Mouse (Mus musculus) adrenal gland, postnatal 14 days (tissue): ENCODE measurements around the gene Usp49. TPM values are rescaled to one million over a fixed set of nuclear protein-coding genes. Genes with fewer than 3 reads are reported as not detected.
"Not testable (repeated sequence)": the region's sequence is repeated elsewhere in the genome, so short reads cannot be mapped to it uniquely, and the experiment has no call there.

Experiments
- DNase-seq: peaks from one replicate; pipeline ENCODE4 v3.0.0; 2021; ENCODE audit warnings: mixed read lengths
- total RNA-seq: library from RNA; stranded (reverse); gene quantifications from 2 replicates; pipeline ENCODE4 v1.2.3, GENCODE M21; 2021

Usp49 gene
- total RNA-seq, 1 experiment from 2014 or later = 6.8 TPM

DNA sequence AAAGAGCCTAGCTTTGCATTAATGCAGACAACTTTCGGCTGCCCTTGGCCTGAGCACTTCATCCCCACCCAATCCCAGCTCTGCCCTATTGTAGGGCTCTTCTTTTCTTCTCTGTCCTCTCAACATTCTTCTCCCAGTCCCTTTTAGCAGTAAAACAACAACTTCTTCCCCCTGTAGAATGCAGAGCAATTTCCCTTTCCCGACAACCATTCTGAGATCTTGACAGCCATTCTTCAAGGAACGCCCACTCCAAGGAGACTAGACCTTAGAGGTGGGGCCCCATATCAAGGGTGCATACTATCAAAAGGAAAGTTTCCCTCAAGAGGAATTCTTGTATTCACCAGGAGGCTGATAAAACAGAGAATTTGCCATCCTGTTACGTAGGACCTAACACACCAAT is 18.5 kb downstream of the Usp49 start:
- DNase-seq = no peak

- DNase-seq = no peak
These were observed 21.5 kb downstream of the Usp49 start for GRCm38 (mm10) chr17:47651953-47652352.

DNA sequence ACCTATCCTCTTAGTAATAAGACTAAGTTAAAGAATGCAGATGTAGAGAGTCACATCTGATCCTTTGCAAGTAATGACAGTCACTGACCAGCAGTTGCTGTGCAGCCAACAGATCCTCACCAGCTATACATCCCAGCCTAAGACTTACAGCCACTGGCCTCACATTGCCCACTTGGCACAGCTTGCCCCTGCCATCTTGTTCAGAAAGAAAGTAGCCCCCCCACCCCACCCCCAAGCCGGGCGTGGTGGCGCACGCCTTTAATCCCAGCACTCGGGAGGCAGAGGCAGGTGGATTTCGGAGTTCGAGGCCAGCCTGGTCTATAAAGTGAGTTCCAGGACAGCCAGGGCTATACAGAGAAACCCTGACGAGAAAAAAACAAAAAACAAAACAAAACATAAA is 23.9 kb downstream of the Usp49 start:
- not testable (repeated sequence) for DNase-seq

DNA sequence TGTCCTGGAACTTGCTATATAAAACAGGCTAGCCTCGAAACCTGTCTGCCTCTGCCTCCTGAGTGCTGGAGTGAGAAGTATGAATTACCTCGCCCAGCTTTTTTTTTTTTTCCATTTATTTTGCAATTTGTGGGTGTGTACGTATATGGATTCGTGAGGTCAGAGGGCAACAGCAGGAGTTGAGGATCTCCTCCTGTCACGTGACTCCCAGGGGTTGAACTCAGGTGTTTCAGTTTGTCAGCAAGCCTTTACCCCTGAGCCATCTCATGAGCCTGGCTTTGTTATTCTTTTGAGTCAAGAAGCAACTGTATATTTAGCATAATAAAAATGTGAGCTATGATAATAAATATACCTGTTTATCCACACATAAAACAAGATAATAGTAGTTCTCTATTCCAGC is 25.2 kb downstream of the Usp49 start:
- DNase-seq = no peak

- DNase-seq = no peak
These were observed 27.4 kb downstream of the Usp49 start for GRCm38 (mm10) chr17:47657901-47658300.

GRCm38 (mm10) chr17:47658741-47659243 is 28.3 kb downstream of the Usp49 start:
- DNase-seq = no peak

- DNase-seq = no peak
These were observed 32.7 kb downstream of the Usp49 start for GRCm38 (mm10) chr17:47663009-47663713.

DNA sequence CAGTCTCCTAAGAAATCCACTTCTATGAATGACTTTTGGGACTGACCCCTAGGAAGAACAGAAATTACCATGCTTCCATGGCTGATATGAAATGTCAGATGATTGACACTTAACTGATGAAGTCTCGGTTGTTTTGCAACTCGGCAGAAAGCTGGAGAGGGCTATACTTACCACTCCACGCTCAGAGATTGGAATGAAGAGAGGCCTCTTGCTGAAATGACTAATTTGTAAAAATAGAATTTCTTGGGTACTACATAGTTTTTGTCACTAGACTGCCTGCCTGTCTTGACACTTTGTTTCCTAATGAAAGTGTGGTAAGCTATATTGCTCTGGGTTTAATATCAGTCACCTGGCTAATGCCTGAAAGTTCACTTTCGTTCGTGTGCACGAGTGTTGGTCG is 34.0 kb downstream of the Usp49 start:
- DNase-seq = no peak

DNA sequence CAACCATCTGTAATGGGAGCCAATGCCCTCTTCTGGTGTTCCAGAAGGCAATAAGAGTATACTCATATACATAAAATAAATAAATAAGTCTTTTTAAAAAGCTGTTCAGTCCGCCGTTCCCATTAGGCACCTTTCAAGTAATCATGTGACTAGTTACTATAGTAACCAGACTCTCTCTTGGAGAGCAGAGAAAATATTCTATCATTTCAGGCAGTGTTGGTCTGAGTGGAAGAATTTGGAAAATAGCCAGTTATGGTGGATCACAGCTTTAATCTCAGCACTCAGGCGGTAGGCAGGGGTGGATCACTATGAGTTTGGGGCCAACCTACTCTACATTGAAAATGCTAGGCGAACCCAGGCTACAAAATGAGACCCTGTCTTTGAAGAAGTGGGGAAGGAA is 38.7 kb downstream of the Usp49 start:
- DNase-seq = no peak

GRCm38 (mm10) chr17:47671988-47672310 is 41.5 kb downstream of the Usp49 start:
- no peak for DNase-seq

DNA sequence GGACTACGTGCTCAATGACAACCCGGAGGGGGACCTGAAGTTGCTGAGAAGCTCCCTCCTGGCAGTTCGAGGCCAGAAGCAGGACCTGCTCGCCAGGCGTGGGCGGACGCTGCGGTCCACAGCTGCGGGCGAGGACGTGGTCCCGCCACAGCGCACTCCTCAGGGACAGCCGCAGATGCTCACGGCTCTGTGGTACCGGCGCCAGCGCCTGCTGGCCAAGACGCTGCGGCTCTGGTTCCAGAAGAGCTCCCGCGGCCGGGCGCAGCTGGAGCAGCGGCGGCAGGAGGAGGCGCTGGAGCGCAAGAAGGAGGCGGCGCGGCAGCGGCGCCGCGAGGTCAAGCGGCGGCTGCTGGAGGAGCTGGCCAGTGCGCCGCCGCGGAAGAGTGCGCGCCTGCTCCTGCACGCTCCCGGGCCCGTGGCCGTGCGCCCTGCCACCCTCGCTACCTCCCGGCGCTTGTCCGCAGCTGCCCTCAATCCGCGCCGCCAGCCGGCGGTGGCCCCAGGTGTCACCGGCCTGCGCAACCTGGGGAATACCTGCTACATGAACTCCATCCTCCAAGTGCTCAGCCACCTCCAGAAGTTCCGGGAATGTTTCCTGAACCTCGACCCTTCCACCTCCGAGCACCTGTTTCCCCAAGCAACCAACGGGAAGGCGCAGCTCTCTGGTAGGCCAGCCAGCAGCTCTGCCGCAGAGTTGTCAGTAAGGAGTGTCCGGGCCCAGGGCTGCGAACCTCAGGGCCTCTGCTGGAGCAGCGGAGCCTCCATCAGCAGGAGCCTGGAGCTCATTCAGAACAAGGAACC is 42.0 kb downstream of the Usp49 start:
- peak; percentile 85 for DNase-seq

DNA sequence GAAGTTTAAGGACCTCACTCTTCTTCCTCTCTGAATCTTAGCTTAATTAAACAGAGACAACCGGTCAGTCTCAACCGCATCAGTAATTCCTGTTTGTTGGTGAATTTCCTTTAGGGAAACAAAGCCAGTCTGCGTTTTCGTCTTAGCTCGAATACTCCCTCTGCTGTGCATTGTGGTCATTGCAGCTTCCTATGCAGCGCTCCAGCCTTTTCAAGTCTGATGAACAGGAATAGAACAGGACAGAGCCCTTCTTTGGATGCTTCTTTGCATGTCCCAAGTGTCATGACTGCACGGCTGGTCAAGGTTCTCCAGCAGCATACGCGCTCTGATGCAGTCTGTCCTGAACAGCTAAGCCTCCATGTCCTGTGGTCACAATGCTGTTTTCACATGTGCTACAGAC is 46.1 kb downstream of the Usp49 start:
- DNase-seq = peak; percentile 77

DNA sequence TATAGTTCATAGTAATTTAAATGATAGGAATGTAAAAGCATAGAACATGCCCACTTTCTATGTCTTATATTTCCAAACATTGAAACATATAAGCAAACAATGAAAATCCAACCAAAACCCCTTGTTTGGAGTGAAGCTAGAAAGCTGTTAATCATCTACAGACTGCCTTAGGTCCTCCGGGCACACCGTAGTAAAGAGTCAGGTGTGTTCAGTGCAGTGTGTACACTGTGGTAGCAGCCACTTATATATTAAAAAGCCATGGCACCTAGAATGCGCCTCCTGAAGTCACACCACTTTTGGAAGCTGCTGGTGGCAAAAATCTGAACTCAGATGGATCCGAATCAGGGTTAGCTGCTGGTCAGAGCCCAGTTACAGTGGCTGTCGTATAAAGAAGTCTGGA is 47.7 kb downstream of the Usp49 start:
- no peak for DNase-seq

DNA sequence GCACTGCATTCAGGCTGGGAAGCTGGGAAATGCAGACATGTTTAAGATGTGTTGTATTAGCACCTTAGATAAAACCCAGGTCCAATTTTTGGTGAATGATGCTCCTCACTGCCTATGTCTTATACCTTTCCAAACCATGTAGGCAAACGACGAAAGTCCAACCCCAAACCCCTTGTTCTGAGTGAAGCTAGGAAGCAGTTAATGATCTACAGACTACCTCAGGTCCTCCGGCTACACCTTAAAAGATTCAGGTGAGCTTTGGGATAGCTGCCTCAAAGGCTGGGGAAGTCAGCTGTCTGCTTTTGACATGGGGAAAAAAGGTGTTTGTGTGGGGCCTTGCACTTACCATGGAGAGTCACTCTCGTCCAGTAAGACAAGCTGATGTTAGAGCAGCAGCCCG is 48.2 kb downstream of the Usp49 start:
- DNase-seq = no peak

- DNase-seq = no peak
These were observed 52.3 kb downstream of the Usp49 start for GRCm38 (mm10) chr17:47682836-47683235.

GRCm38 (mm10) chr17:47687409-47688343 is 57.2 kb downstream of the Usp49 start:
- DNase-seq = peak; percentile 97

GRCm38 (mm10) chr17:47688344-47688607 is 57.8 kb downstream of the Usp49 start, which contains the start of gene Tomm6:
Tomm6 (minus strand) TSS chr17:47688386.
- no peak for DNase-seq

DNA sequence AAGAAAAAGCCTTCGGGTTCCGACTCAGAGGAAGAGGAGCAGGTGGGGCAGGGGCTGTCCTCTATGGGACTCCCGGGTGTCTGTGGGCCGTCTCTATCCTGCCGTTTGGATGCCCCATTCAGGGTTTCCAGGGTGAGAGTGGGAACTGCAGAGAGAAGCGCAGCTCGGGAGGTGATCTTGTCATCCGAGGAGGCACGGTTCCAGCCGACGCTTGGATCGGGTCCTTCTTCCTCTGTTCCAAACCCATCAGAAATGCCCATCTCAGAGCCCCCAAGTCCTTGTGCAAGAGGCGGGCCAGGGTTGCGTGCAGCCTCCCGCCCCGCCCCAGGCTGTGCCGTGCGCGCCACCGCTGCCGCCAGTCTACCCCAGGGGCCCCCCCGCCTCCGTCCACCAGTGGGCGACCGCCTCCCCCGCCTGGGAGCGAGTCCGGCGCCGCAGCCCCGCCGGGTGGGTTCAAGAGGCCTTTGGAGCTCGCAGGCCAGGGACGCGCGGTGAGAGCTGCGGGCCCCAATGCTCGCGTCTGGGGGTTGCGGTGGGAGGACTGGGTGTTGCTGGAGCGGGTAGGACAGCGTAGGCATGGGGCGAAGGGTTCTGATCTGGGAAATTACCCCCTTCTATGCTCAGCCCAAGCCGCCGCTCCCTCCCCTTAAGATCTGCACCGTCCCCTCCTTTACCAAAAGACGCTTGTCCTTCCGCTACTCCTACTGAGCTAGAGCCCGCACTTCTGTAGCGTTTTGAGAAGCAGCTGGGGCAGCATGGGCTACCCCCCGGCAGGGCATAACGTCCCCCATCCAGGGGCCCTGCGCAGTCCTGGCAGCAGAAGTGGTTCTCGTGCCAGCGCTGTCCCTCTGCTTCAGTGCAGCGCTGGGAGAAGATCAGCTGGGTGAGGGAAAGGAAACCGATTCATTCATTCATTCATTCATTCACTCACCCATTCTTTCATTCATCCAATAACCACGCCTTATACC is 58.4 kb downstream of the Usp49 start, which contains the start of gene Frs3:
TSS of gene Frs3 (plus strand) at position 423 of the 968 bp plus-strand sequence.
- peak; percentile 88 for DNase-seq

DNA sequence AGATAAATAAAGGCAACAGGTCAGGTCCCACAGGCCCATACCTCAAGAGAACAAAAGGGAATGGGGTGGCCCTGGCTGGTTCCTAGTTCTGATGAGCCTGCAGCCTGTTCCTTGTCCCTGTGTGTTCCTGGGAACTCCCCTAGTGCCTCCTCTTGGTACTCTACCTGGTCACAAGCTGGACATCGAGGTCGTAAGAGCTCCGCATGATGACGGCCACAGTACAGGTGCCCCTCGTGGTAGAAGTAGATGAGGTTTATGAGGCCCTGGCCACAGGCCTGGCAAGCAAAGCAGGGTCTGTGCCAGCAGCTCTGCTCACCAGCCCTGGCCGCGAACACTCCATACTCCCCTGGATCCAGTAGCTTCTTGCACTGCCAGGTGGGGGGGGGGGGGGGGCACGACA is 59.4 kb downstream of the Usp49 start:
- no peak for DNase-seq

GRCm38 (mm10) chr17:47691650-47692049 is 61.2 kb downstream of the Usp49 start:
- DNase-seq = no peak

GRCm38 (mm10) chr17:47693671-47694441 is 63.4 kb downstream of the Usp49 start:
- peak; percentile 35 for DNase-seq
